Mouse (Mus musculus) bone marrow, adult 2 months (tissue): ENCODE results near the gene Actg1.

ENCODE experiments used
- CTCF ChIP-seq: fragments of 200-500 bp; IDR thresholded peaks from 2 replicates; pipeline ENCODE4 v1.5.1; 2011; ENCODE audit warnings: low read length, control low read depth; ENCODE audit not compliant: control insufficient read depth, insufficient read depth
- POLR2A ChIP-seq: fragments of 200-500 bp; IDR thresholded peaks from 2 replicates; pipeline ENCODE4 v1.6.1; 2011; ENCODE audit warnings: low read depth, mild to moderate bottlenecking, control low read depth, low read length, borderline replicate concordance; ENCODE audit not compliant: control insufficient read depth

- no peak for TF ChIP-seq CTCF
- no peak for TF ChIP-seq POLR2A
Measured at GRCm38 (mm10) chr11:120303559-120304349, 44.6 kb downstream of the Actg1 start.
